Mouse (Mus musculus): ENCODE measurements around the gene Luc7l2. TPM values are rescaled to one million over a fixed set of nuclear protein-coding genes. Genes with fewer than 3 reads are reported as not detected.

Gene Luc7l2
- total and polyA plus RNA-seq, 3 experiments: 62.0 to 173 (median 92.5) TPM

DNA sequence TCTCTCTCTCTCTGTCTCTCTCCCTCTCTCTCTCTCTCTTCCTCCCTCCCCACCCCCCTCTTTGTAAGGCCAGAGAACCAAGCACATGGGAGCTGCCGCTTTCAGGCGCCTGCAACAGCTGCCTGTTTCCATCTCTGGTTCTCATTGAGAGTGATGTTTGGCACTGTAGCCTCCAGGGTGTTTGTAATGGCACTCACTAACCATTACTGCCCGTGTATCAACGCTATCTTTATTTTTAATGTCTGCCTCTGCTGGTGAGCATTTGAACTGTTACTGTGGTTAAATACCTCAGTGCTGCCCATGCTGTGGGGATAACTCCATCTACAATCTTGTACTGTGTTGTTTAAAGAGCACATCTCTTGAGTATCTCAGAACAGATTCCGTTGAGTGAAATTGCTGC, 90.5 kb downstream of the Luc7l2 start:
- in situ Hi-C loops (cut with MboI; ENCODE audit: low pct_ligation_motif_present, low pct_unique_long_range_greater_than_20kb, low sequenced_read_pairs): loop anchor here (10.0 kb wide), 1 partner anchor 263 kb away; no protein-coding TSS in a partner anchor
- H3K9ac ChIP-seq (ENCODE audit: insufficient read depth, low read depth): no peak overlapping the region
- H3K27me3 ChIP-seq (replicated peaks): no peaks in the 10 kb centered on the region
- H3K4me3 ChIP-seq (replicated peaks in 1 of 3; ENCODE audit: low read depth in 2 of 3, low read length in 2 of 3, poor library complexity in 1 of 3): no peak overlapping the region
- no peaks in the 10 kb centered on the region for H3K79me2 ChIP-seq (replicated peaks; ENCODE audit: control insufficient read depth, extremely low read depth, insufficient read depth, poor library complexity, severe bottlenecking)
- no peak for TF ChIP-seq JUND (conservative IDR thresholded peaks at IDR 0.05; ENCODE audit: low read depth, low read length)
- no peak for TF ChIP-seq RCOR1 (conservative IDR thresholded peaks at IDR 0.05; ENCODE audit: low read depth, low read length)
- TF ChIP-seq CTCF (conservative IDR thresholded peaks at IDR 0.05 in 1 of 2, IDR thresholded peaks at IDR 0.05 in 1 of 2; ENCODE audit: low read depth in 2 of 2, low read length in 2 of 2): peak in 1 of 2 experiments; percentile 28; a peak in 1 of 4 replicates
- TF ChIP-seq SIN3A (IDR thresholded peaks at IDR 0.05; ENCODE audit: low read length): no peak
- no peaks in the 10 kb centered on the region for H3K36me3 ChIP-seq (replicated peaks in 1 of 2; ENCODE audit: control insufficient read depth in 1 of 2, insufficient read depth in 1 of 2, low read length in 1 of 2)
- H3K27ac ChIP-seq (ENCODE audit: insufficient read depth, low read depth): no peak overlapping the region
- no peak for DNase-seq (ENCODE audit: extremely low read depth)
- dilution Hi-C loops (cut with MboI; ENCODE audit: extremely low pct_ligation_motif_present, extremely low pct_unique_long_range_greater_than_20kb, low sequenced_read_pairs): no loop called here
- H3K9me3 ChIP-seq (replicated peaks; ENCODE audit: low read length): peaks cover 1% of the 10 kb centered on the region
- H3K4me1 ChIP-seq (ENCODE audit: control insufficient read depth in 1 of 2, insufficient read depth in 2 of 2): peaks cover 4 to 5% of the 10 kb centered on the region in 2 experiments; a peak in 2 of 4 replicates
- no peak overlapping the region for H3K4me2 ChIP-seq (ENCODE audit: insufficient read depth, low read depth, poor library complexity, severe bottlenecking)

- no peak for DNase-seq (ENCODE audit: extremely low read depth)
- TF ChIP-seq BHLHE40 (IDR thresholded peaks at IDR 0.05; ENCODE audit: low read depth, low read length) (no peak), ZMIZ1 (IDR thresholded peaks at IDR 0.05; ENCODE audit: low read depth, low read length) (no peak), CHD1 (IDR thresholded peaks at IDR 0.05; ENCODE audit: low read depth, low read length) (no peak), ZKSCAN1 (IDR thresholded peaks at IDR 0.05; ENCODE audit: borderline replicate concordance, low read depth, low read length) (no peak), ETS1 (conservative IDR thresholded peaks at IDR 0.05; ENCODE audit: low read depth, low read length) (no peak), SIN3A (IDR thresholded peaks at IDR 0.05; ENCODE audit: low read length) (no peak), ZC3H11A (IDR thresholded peaks at IDR 0.05; ENCODE audit: low read depth, low read length) (no peak), PAX5 (IDR thresholded peaks at IDR 0.05; ENCODE audit: low read length) (no peak), HCFC1 (IDR thresholded peaks at IDR 0.05; ENCODE audit: low read depth, low read length) (no peak), JUN (IDR thresholded peaks at IDR 0.05; ENCODE audit: insufficient read depth, low read depth, low read length) (no peak), TCF12 (IDR thresholded peaks at IDR 0.05; ENCODE audit: low read depth, low read length) (no peak), IRF4 (IDR thresholded peaks at IDR 0.05; ENCODE audit: low read depth, low read length) (no peak), NRF1 (IDR thresholded peaks at IDR 0.05; ENCODE audit: low read depth, low read length) (no peak)
- H3K9me3 ChIP-seq (replicated peaks; ENCODE audit: low read length): no peaks in the 10 kb centered on the region
- no peak overlapping the region for H3K9ac ChIP-seq (ENCODE audit: insufficient read depth, low read depth)
- in situ Hi-C loops (cut with MboI; ENCODE audit: low pct_ligation_motif_present, low pct_unique_long_range_greater_than_20kb, low sequenced_read_pairs): loop anchor here (10.0 kb wide), 1 partner anchor 262 kb away; no protein-coding TSS in a partner anchor
- H3K4me1 ChIP-seq (ENCODE audit: control insufficient read depth in 1 of 2, insufficient read depth in 2 of 2): peaks cover 4 to 5% of the 10 kb centered on the region in 2 experiments; a peak in 1 of 4 replicates
- H3K4me2 ChIP-seq (ENCODE audit: insufficient read depth, low read depth, poor library complexity, severe bottlenecking): no peak overlapping the region
- no peak overlapping the region for H3K27ac ChIP-seq (ENCODE audit: insufficient read depth, low read depth)
- dilution Hi-C loops (cut with MboI; ENCODE audit: extremely low pct_ligation_motif_present, extremely low pct_unique_long_range_greater_than_20kb, low sequenced_read_pairs): no loop called here
- no peaks in the 10 kb centered on the region for H3K79me2 ChIP-seq (replicated peaks; ENCODE audit: control insufficient read depth, extremely low read depth, insufficient read depth, poor library complexity, severe bottlenecking)
- no peaks in the 10 kb centered on the region for H3K27me3 ChIP-seq (replicated peaks)
- no peak overlapping the region for H3K4me3 ChIP-seq (replicated peaks in 1 of 3; ENCODE audit: low read depth in 2 of 3, low read length in 2 of 3, poor library complexity in 1 of 3)
- no peaks in the 10 kb centered on the region for H3K36me3 ChIP-seq (replicated peaks in 1 of 2; ENCODE audit: control insufficient read depth in 1 of 2, insufficient read depth in 1 of 2, low read length in 1 of 2)
These were observed 91.5 kb downstream of the Luc7l2 start for GRCm38 (mm10) chr6:38642593-38642992.

Measured in CH12.LX (cell line).